Mouse (Mus musculus): Measurements from ENCODE around the gene Trub2. TPM values are rescaled to one million over a fixed set of nuclear protein-coding genes. Genes with fewer than 3 reads are reported as not detected.

The Trub2 gene
- total RNA-seq (2015), result 17.4 and 22.9 TPM in 2 replicates
- 46.2 and 57.1 TPM in 2 replicates for total RNA-seq (2017)

- ATAC-seq (replicated peaks; ENCODE audit: poor library complexity), result peak; percentile 95
Measured at GRCm38 (mm10) chr2:29787937-29788681, at the start of gene Trub2. Gene Trub2, minus strand, starts transcription at chr2:29788502.

- no peak for ATAC-seq (replicated peaks; ENCODE audit: poor library complexity)
Measured at GRCm38 (mm10) chr2:29835391-29835899, 47.1 kb upstream of the Trub2 start.

- ATAC-seq (replicated peaks; ENCODE audit: poor library complexity), result no peak
Measured at GRCm38 (mm10) chr2:29833796-29834195, 45.5 kb upstream of the Trub2 start.

GRCm38 (mm10) chr2:29831106-29831505 lies 42.8 kb upstream of the Trub2 start:
- no peak for ATAC-seq (replicated peaks; ENCODE audit: poor library complexity)

GRCm38 (mm10) chr2:29827709-29828024 lies 39.4 kb upstream of the Trub2 start:
- peak; percentile 27; the same call in 1 of the 2 replicates for ATAC-seq (replicated peaks; ENCODE audit: poor library complexity)

GRCm38 (mm10) chr2:29826926-29827708 lies 38.8 kb upstream of the Trub2 start:
- ATAC-seq (replicated peaks; ENCODE audit: poor library complexity), result peak; percentile 98

- peak; percentile 17 for ATAC-seq (replicated peaks; ENCODE audit: poor library complexity)
Measured at GRCm38 (mm10) chr2:29826318-29826925, 38.1 kb upstream of the Trub2 start.

- peak; percentile 73 for ATAC-seq (replicated peaks; ENCODE audit: poor library complexity)
Measured at GRCm38 (mm10) chr2:29820025-29820817, 31.9 kb upstream of the Trub2 start, which contains the start of gene Urm1. Gene Urm1, plus strand, starts transcription at chr2:29820075.

- ATAC-seq (replicated peaks; ENCODE audit: poor library complexity), result no peak
Measured at GRCm38 (mm10) chr2:29819363-29819762, 31.1 kb upstream of the Trub2 start.

GRCm38 (mm10) chr2:29817426-29818232 lies 29.3 kb upstream of the Trub2 start:
- peak; percentile 77 for ATAC-seq (replicated peaks; ENCODE audit: poor library complexity)

- no peak for ATAC-seq (replicated peaks; ENCODE audit: poor library complexity)
Measured at GRCm38 (mm10) chr2:29815678-29816371, 27.5 kb upstream of the Trub2 start.

GRCm38 (mm10) chr2:29803400-29803831 lies 15.1 kb upstream of the Trub2 start:
- peak; percentile 81 for ATAC-seq (replicated peaks; ENCODE audit: poor library complexity)

- ATAC-seq (replicated peaks; ENCODE audit: poor library complexity), result peak; percentile 8; the same call in 1 of the 2 replicates
Measured at GRCm38 (mm10) chr2:29802827-29803201, 14.5 kb upstream of the Trub2 start.

GRCm38 (mm10) chr2:29802075-29802826 lies 13.9 kb upstream of the Trub2 start, which contains the start of gene Slc27a4:
Gene Slc27a4, plus strand, starts transcription at chr2:29802634.
- peak; percentile 99 for ATAC-seq (replicated peaks; ENCODE audit: poor library complexity)

- no peak for ATAC-seq (replicated peaks; ENCODE audit: poor library complexity)
Measured at GRCm38 (mm10) chr2:29792772-29793487, 4.6 kb upstream of the Trub2 start.

GRCm38 (mm10) chr2:29787104-29787917 lies 991 bp downstream of the Trub2 start, which contains the start of gene Coq4:
Gene Coq4, plus strand, starts transcription at chr2:29787493.
- peak; percentile 97 for ATAC-seq (replicated peaks; ENCODE audit: poor library complexity)

- no peak for ATAC-seq (replicated peaks; ENCODE audit: poor library complexity)
Measured at GRCm38 (mm10) chr2:29784290-29784689, 4.0 kb downstream of the Trub2 start.

Data from megakaryocyte progenitor cell, adult 5-6 weeks (primary cell).